Mouse (Mus musculus): ENCODE data around the gene Copz1.

Gene Copz1

DNA sequence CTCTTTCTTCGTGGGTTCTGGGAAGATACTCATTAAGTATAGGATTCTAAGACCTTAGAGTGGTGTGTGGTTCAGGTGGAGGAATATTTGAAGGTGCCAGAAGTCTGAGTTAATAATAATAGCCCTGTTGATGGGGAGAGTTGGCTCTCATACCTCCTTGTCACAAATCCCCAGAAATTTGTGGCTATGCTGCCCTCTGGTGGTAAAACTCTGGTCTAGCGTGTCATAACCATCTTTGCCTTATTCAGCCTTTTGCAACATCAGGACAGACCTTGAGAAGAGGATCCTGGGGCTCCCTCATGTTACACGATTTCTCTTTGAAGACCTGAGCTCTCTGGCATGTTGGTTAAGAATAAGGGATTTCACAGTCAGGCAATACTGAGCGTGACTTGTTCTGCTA is 69.9 kb downstream of the Copz1 start:
- DNase-seq = peak; percentile 68

DNA sequence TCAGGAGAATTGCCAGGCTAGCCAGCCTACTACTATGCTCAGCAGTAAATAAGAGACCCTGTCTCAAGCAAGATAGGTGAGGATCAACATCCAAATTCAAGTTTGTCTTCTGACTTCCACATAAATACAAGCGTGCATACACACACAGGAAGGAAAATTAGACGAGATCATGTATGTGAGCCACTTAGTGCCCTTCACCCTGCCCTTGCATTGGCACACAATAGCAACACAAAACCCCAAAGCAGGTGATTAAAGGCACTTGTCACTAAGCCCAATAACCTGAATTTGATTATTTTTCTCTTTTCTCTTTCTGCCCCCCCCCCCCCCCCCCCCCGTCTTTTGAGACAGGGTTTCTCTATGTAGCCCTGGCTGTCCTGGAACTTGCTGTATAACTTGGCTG is 70.5 kb downstream of the Copz1 start:
- DNase-seq = no peak

DNA sequence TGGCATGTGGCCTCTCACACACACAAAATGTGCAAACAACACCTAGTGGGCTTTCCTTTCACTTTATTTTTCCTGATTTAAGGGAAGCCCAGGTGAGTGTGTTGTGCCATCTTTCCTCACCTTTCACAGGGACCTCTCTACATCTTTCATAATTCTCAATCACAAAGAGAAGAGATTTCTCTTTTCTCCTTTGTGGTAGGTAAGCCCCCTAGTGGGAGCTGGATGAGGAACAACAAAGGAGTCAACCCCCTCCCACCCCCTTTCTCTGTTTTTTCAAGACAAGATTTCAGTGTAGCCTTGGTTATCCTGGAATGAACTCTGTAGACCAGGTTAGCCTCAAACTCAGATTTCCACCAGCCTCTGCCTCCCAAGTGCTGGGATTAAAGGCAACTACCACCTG is 71.0 kb downstream of the Copz1 start:
- no peak for DNase-seq

DNA sequence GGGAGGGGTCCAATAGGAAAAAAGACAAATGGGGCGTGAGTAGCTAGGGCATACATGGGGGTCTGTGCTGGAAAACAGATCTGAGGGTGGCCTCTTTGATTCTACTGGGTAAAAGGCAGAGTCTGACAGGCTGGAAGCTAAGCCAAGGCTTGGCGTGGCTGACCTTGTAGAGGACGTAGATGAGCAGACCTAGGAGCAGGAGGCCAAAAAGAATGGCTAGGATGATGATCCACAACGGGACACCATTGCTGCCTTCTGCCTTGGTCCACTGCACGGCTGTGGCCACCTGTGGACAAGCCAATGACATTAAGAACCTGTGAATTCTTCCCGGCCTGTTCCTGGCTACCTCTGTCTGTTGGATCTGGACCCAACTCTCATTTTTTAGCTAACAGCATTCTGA is 73.3 kb downstream of the Copz1 start:
- DNase-seq = no peak

DNA sequence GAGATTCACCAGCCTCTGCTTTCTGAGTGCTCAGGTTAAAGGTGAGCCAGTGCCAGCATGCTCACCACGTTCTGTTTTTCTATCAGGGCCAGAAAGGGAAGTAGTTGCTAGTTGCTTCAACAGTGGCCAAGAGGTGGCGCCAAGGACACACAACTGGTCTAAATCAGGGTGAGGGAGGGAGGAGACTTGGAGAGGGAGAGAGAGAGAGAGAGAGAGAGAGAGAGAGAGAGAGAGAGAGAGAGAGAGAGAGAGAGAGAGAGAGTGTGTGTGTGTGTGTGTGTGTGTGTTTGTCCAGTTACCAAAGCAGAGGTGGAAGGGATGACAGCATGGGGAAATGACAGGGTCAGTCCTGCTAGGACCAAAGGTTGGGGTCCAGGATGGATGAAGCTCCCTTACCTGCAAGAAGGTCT is 74.8 kb downstream of the Copz1 start:
- DNase-seq = no peak

Measured in cerebellum, adult 8-10 months (tissue).